7 mouse cellular contexts compared by ENCODE assay signal in genomic region chr11:98446213-98446561, GRCm38 (mm10). TPM values are rescaled to one million over a fixed set of nuclear protein-coding genes. Genes with fewer than 3 reads are reported as not detected.
DNase-seq lines count a peak whose midpoint lies in the region; ATAC-seq and TF ChIP-seq lines count a peak whose summit lies in the region.

Gene Grb7, plus strand, starts transcription at chr11:98446394.

- no peak for DNase-seq in lung, adult 2 months
- DNase-seq in lung, postnatal 36 days = no peak
- DNase-seq in midbrain, postnatal 0 days (ENCODE audit: low spot score) = no peak
- DNase-seq in gastrocnemius, postnatal 36 days = no peak
- no peak for DNase-seq in left cerebral cortex, postnatal 10 days (ENCODE audit: extremely low spot score in 1 of 2, low spot score in 2 of 2)

- H3K9ac ChIP-seq in forebrain, embryonic 13.5 days = no peak within 1 kb of the TSS; the same call in none of the 2 replicates
- peak within 1 kb of the TSS; percentile 62 for H3K9ac ChIP-seq in intestine, embryonic 15.5 days
- no peak within 1 kb of the TSS for H3K9ac ChIP-seq in midbrain, postnatal 0 days (replicated peaks; ENCODE audit: low read length, poor library complexity, severe bottlenecking)

- no peak for ATAC-seq in forebrain, embryonic 13.5 days
- ATAC-seq in intestine, embryonic 15.5 days = no peak; the same call in 1 of the 2 replicates
- no peak for ATAC-seq in midbrain, postnatal 0 days (ENCODE audit: low FRiP score)

- H3K4me1 ChIP-seq in lung, adult 2 months (ENCODE audit: control insufficient read depth, insufficient read depth, low read length) = no peaks in the 10 kb centered on the region; the same call in 1 of the 2 replicates
- H3K4me1 ChIP-seq in forebrain, embryonic 13.5 days = peaks cover 11% of the 10 kb centered on the region
- H3K4me1 ChIP-seq in intestine, embryonic 15.5 days (replicated peaks) = peaks cover 21% of the 10 kb centered on the region; the same call in 1 of the 2 replicates
- H3K4me1 ChIP-seq in midbrain, postnatal 0 days (ENCODE audit: insufficient read depth, low read length) = no peaks in the 10 kb centered on the region

- no peak for TF ChIP-seq POLR2A in lung, adult 2 months (IDR thresholded peaks at IDR 0.05; ENCODE audit: borderline replicate concordance, extremely low read depth, low read depth, low read length)

- WGBS in lung, adult 2 months = 14% methylated on average over 5 of the region's 5 CpGs
- WGBS in forebrain, embryonic 13.5 days = 13% methylated on average over 5 of the region's 5 CpGs
- WGBS in intestine, embryonic 15.5 days = 12% methylated on average over 5 of the region's 5 CpGs
- 10% methylated on average over 5 of the region's 5 CpGs for WGBS in midbrain, postnatal 0 days

- no peaks in the 10 kb centered on the region for H3K9me3 ChIP-seq in forebrain, embryonic 13.5 days (replicated peaks)
- no peaks in the 10 kb centered on the region; the same call in 1 of the 2 replicates for H3K9me3 ChIP-seq in intestine, embryonic 15.5 days
- H3K9me3 ChIP-seq in midbrain, postnatal 0 days (ENCODE audit: low read length) = no peaks in the 10 kb centered on the region

- intact Hi-C loops in gastrocnemius, postnatal 36 days (cut with DNase I) = no loop called here
- intact Hi-C loops in left cerebral cortex, postnatal 10 days (cut with DNase I) = no loop called here

- H3K4me2 ChIP-seq in forebrain, embryonic 13.5 days = peak within 1 kb of the TSS; percentile 30
- peak within 1 kb of the TSS; percentile 51 for H3K4me2 ChIP-seq in intestine, embryonic 15.5 days (replicated peaks)
- H3K4me2 ChIP-seq in midbrain, postnatal 0 days (ENCODE audit: low read depth, low read length, poor library complexity, severe bottlenecking) = peak within 1 kb of the TSS; percentile 16

- TF ChIP-seq CTCF in lung, adult 2 months (IDR thresholded peaks at IDR 0.05; ENCODE audit: insufficient read depth, low read length) = no peak
- TF ChIP-seq CTCF in midbrain, postnatal 0 days (IDR thresholded peaks at IDR 0.05) = no peak

- H3K27ac ChIP-seq in forebrain, embryonic 13.5 days = no peak within 1 kb of the TSS
- H3K27ac ChIP-seq in intestine, embryonic 15.5 days = peak within 1 kb of the TSS; percentile 94
- no peak within 1 kb of the TSS for H3K27ac ChIP-seq in midbrain, postnatal 0 days (ENCODE audit: low read depth, low read length)

- peak within 1 kb of the TSS; percentile 72 for H3K4me3 ChIP-seq in lung, adult 2 months (replicated peaks; ENCODE audit: extremely low read depth, low read depth, low read length)
- no peak within 1 kb of the TSS for H3K4me3 ChIP-seq in forebrain, embryonic 13.5 days
- peak within 1 kb of the TSS; percentile 46 for H3K4me3 ChIP-seq in intestine, embryonic 15.5 days (replicated peaks)
- peak within 1 kb of the TSS; percentile 1; the same call in 1 of the 2 replicates for H3K4me3 ChIP-seq in midbrain, postnatal 0 days (ENCODE audit: low read depth, low read length)

- peaks cover 59% of the 10 kb centered on the region for H3K27me3 ChIP-seq in forebrain, embryonic 13.5 days
- peaks cover 2% of the 10 kb centered on the region; the same call in 1 of the 2 replicates for H3K27me3 ChIP-seq in intestine, embryonic 15.5 days (replicated peaks)
- H3K27me3 ChIP-seq in midbrain, postnatal 0 days (ENCODE audit: insufficient read depth, low read length) = peaks cover 7% of the 10 kb centered on the region; the same call in 1 of the 2 replicates

- no peaks in the 10 kb centered on the region for H3K36me3 ChIP-seq in forebrain, embryonic 13.5 days (ENCODE audit: poor library complexity, severe bottlenecking)
- no peaks in the 10 kb centered on the region for H3K36me3 ChIP-seq in intestine, embryonic 15.5 days
- H3K36me3 ChIP-seq in midbrain, postnatal 0 days (ENCODE audit: insufficient read depth, low read length) = no peaks in the 10 kb centered on the region

RNA-seq across cellular contexts. Expression of gene Grb7, which starts in this region (rescaled TPM):
- polyA plus RNA-seq in lung, adult 2 months (2012; rRNA removed) = 48.0 and 48.9 TPM in 2 replicates
- 0.21 and 0.35 TPM in 2 replicates for polyA plus RNA-seq in forebrain, embryonic 13.5 days (2015; fragmentation: Nextera tagmentation; extraction: Ambion mirVana)
- polyA plus RNA-seq in intestine, embryonic 15.5 days (2015; fragmentation: Nextera tagmentation; extraction: Ambion mirVana) = 71.0 and 73.7 TPM in 2 replicates
- total RNA-seq in midbrain, postnatal 0 days (2014; rRNA removed) = 0.71 and 0.82 TPM in 2 replicates
- 1.00 and 1.3 TPM in 2 replicates for polyA plus RNA-seq in midbrain, postnatal 0 days (2015; fragmentation: Nextera tagmentation; extraction: Ambion mirVana)
- total RNA-seq in gastrocnemius, postnatal 36 days (2021) = not detected
- 1 to 10 TPM; 2.1 to 2.6 TPM for total RNA-seq in left cerebral cortex, postnatal 10 days (2021)

Comparison
In these comparisons a context has a peak if more than half of its experiments do, and no peak if none do; other contexts are left out.
1. RNA of gene Grb7 (polyA plus RNA-seq): 71.0 to 73.7 TPM in intestine, embryonic 15.5 days and 48.0 to 48.9 TPM in lung, adult 2 months; 1.00 to 1.3 TPM in midbrain, postnatal 0 days and 0.21 to 0.35 TPM in forebrain, embryonic 13.5 days; every median in the first group is over 10 times any median in the second.
2. Peak in every context shown above with its lines, with median percentiles within 50 percentile points of each other: H3K4me2 ChIP-seq.